Mouse (Mus musculus) kidney, postnatal 10 days (tissue): ENCODE measurements around the gene Ccl24.

Experiments
- DNase-seq: peaks from one replicate; pipeline ENCODE4 v3.0.0; 2021; ENCODE audit warnings: mixed read lengths

The Ccl24 gene

DNA sequence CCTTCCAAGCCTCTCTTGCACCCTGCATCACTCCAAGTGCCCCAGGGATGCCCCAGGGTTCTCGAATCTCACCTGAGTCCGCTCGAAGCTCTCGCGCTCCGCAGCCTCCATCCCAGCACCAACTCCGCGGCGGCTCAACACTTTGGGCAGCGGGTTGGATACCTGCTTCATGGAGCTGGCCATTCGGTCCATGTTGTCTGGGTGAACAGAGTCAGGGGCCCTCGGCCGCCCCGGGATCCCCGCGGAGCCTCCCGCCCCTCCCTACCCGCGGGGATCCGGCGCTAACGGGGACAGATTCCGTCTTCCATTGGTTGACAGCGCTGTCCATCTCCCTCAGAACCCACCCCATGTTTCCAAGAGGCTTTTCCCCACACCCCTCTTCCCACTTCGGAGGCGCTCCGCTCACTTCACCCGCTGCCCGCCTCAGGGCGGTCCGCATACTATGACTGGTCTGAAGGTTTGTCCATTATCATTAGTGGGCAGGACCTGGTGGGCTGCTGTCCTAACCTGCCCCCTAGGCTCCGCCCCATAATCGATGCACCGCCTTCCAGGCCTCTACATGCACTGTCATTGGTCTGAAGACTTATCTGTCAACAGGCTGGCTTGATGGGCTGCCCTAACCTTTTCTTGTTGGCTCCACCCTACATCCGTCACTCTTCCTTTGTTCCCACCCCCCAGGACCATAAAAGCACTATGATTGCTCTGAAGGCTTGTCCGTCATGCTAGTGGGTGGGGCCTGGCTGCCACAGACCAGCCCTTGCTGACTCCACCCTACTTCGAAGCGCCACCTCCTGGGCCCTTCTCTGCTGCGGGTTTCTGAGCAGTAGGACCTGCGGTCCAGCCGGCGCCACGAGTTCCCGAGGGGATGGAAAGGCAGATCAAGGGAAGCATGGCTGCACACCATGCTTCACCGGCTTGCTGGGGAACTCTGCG, 27.7 kb downstream of the Ccl24 start, which contains the start of gene Hip1:
TSS of gene Hip1 (minus strand) at position 256 of the 933 bp plus-strand sequence.
- peak; percentile 97 for DNase-seq

GRCm38 (mm10) chr5:135544032-135544558, 28.8 kb downstream of the Ccl24 start:
- DNase-seq: peak; percentile 60

DNA sequence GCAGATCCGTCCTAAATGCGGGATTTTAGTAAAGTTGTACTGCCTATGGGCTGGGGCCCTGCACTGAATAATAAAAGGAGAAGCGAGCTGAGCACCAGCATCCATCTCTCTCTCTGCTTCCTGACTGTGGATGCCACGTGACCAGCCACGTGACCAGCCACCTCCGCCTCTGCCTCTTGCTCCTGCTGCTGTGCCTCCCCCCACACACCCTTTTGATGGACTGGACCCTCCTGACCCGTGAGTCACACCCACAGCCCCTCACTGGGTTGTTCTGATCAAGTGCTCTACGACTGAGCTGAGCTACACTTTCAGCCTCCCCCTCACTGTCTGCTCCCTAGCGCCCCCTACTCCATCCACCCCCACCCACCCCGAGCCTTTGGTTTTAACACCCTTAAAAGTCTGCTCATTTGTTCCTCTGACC, 35.0 kb downstream of the Ccl24 start:
- no peak for DNase-seq

DNA sequence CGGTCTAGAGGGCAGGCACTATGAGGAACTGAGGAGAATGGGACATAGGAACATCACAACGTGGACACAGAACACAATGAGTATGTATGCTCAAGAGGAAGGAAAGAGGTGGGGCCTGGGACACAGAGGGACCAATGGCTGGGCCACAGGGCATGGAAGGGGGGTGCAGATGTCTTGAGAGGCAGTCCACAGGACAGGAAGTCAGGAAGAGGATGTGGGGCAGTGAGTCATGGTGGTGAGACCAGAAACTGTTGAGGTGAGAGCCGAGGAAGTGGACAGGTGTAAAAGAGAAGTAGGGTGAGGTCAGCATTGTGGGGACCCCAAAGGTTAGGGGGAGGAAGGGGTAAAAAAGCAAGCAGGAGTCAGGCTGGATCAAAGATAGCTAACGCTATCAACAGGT, 35.5 kb downstream of the Ccl24 start:
- DNase-seq: peak; percentile 42

DNA sequence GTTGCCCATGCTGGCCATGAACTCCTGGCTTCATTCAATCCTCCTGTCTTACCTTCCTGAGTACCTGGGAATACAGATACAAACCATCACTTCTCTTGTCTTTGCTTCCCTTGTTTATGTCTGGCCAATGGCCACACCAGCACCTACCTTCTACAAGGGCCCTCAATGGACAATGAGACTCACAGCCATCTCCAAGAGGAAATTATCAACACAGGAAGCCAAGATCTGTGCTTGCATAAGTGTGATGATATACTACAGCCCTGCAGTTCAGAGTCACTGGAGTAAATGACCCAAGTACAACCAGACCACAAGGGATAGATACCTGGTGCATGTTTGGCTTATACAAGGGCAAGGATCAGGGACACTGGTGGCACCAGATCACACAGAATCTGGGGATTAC, 37.0 kb downstream of the Ccl24 start:
- no peak for DNase-seq

- peak; percentile 78 for DNase-seq
Observed at GRCm38 (mm10) chr5:135533431-135533830, 39.4 kb downstream of the Ccl24 start.

GRCm38 (mm10) chr5:135531306-135531845, 41.5 kb downstream of the Ccl24 start:
- DNase-seq: no peak

DNA sequence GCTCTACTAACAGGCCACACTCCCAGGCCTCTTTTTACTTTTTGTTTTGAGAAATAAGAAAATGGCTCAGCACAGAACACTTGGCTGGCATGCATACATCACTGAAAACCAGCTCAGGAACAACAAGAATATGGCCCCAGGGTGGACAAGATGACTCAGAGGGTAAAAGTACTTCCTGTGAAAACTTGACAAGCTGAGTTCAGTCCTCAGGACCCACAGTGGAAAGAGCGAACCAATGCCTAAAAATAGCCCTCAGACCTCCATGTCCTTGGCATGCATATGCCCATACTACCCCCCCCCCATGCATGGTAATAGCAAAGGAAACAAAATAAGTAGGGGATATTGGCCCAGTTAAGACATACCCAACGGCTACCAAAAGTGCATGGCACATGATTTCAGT, 42.9 kb downstream of the Ccl24 start:
- no peak for DNase-seq

- DNase-seq: no peak
Observed at GRCm38 (mm10) chr5:135529310-135529709, 43.5 kb downstream of the Ccl24 start.

GRCm38 (mm10) chr5:135527986-135528385, 44.9 kb downstream of the Ccl24 start:
- DNase-seq: peak; percentile 38

DNA sequence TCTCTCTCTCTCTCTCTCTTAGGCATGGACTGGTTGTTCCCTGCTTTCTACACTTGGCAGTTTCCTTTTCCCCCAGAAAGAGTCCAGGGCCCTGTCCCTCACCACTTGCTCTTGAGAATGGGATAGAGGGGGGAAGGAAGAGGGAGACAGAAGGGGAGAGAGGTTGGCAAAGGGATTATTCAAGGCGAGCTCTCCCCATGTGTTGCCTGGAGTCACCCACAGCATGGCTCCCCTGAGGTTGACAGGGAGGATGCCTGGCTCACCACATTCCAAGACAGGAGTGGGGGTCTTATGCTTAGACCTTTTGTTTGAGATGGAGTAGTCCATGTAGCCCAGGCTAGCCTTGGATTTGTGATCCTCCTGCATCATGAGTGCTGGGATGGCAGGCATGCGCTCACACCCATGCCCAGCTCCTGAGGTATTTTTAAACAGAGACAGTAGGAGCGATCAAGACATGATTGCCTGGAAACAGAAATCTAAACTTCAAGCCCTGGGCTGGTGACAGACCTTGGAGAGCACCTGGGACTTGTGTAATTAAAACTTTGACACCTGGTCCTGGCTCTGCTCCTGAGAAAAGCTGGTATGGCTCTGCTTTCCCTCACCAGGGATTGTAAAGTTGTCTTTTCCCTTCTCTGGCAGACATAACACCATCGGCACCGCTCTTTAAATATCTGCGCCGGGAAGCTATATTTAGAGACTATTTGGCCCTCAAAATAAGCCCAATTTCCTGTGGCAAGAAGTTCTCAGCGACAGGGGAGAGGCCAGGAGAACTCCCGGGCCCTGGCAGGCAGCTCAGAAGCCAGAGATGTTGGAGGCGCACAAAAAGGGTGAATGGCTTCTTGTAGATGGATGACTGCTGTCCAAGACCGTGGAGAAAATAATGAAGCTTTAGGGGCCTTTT, 47.9 kb downstream of the Ccl24 start:
- peak; percentile 35 for DNase-seq

DNA sequence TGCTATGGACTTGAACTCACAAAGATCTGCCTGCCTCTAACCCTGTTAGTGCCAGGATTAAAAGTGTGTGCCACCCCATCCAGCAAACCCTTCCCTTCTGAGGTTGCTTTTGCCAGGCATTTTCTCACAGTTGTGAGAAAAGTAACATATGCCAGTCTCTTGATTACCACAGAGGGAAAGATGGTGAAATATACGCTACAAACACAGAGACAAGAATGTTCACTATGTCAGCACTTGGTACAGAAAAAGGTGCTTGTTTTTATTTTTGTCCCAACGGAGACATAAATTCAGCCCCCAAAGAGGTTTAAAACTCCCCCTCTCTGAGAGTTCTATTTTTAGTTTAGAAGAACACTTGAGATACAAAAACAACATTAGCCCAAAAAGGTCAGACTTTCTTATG, 48.8 kb downstream of the Ccl24 start:
- DNase-seq: no peak

- no peak for DNase-seq
Observed at GRCm38 (mm10) chr5:135522111-135522722, 50.6 kb downstream of the Ccl24 start.
